Mouse (Mus musculus) ovary, postnatal 14 days (tissue): ENCODE measurements around the gene Fbxl8.

ENCODE experiments used
- DNase-seq: peaks from one replicate; pipeline ENCODE4 v3.0.0; 2022; ENCODE audit warnings: low spot score

Fbxl8 gene

GRCm38 (mm10) chr8:105257318-105258114 is 6.9 kb upstream of the Fbxl8 start:
- no peak for DNase-seq

GRCm38 (mm10) chr8:105258911-105259720 is 5.3 kb upstream of the Fbxl8 start:
- DNase-seq = no peak

GRCm38 (mm10) chr8:105259721-105260320 is 4.6 kb upstream of the Fbxl8 start:
- DNase-seq = peak; percentile 73

GRCm38 (mm10) chr8:105260371-105261099 is 3.9 kb upstream of the Fbxl8 start:
- DNase-seq = no peak

- no peak for DNase-seq
These were observed 3.0 kb upstream of the Fbxl8 start for GRCm38 (mm10) chr8:105261326-105261980.

- DNase-seq = no peak
These were observed 1.1 kb upstream of the Fbxl8 start for GRCm38 (mm10) chr8:105263244-105263912.

GRCm38 (mm10) chr8:105265128-105265527 is 680 bp downstream of the Fbxl8 start:
- DNase-seq = no peak

- DNase-seq = no peak
These were observed 2.3 kb downstream of the Fbxl8 start for GRCm38 (mm10) chr8:105266775-105267174.

- DNase-seq = no peak
These were observed 4.1 kb downstream of the Fbxl8 start for GRCm38 (mm10) chr8:105268342-105269074.

- DNase-seq = no peak
These were observed 4.6 kb downstream of the Fbxl8 start for GRCm38 (mm10) chr8:105269075-105269458.

- DNase-seq = no peak
These were observed 5.1 kb downstream of the Fbxl8 start, which contains the start of gene Hsf4 for GRCm38 (mm10) chr8:105269461-105269947. TSS of gene Hsf4 (plus strand) at chr8:105269801.

- no peak for DNase-seq
These were observed 5.9 kb downstream of the Fbxl8 start for GRCm38 (mm10) chr8:105270101-105270915.

- no peak for DNase-seq
These were observed 6.4 kb downstream of the Fbxl8 start for GRCm38 (mm10) chr8:105270916-105271186.

GRCm38 (mm10) chr8:105275387-105275786 is 10.9 kb downstream of the Fbxl8 start:
- no peak for DNase-seq

- DNase-seq = no peak
These were observed 11.4 kb downstream of the Fbxl8 start, which contains the start of gene Nol3 for GRCm38 (mm10) chr8:105275840-105276239. TSS of gene Nol3 (plus strand) at chr8:105276140.

GRCm38 (mm10) chr8:105276292-105277120 is 12.1 kb downstream of the Fbxl8 start:
- no peak for DNase-seq

GRCm38 (mm10) chr8:105278911-105279334 is 14.5 kb downstream of the Fbxl8 start:
- DNase-seq = peak; percentile 69

GRCm38 (mm10) chr8:105280567-105280966 is 16.1 kb downstream of the Fbxl8 start:
- no peak for DNase-seq
